Mouse (Mus musculus) heart, adult 2 months (tissue): ENCODE measurements around the gene Cep128.

ENCODE experiments used
- CTCF ChIP-seq: fragments of 200-600 bp; IDR thresholded peaks from 2 replicates; pipeline ENCODE4 v1.8.1; 2022; ENCODE audit warnings: antibody characterized with exemption, mild to moderate bottlenecking, moderate library complexity
- EP300 ChIP-seq: fragments of 200-500 bp; IDR thresholded peaks from 2 replicates; pipeline ENCODE4 v1.6.1; 2011; ENCODE audit warnings: low read depth, low read length, control low read depth; ENCODE audit not compliant: insufficient read depth
- POLR2A ChIP-seq: fragments of 200-500 bp; IDR thresholded peaks from 2 replicates; pipeline ENCODE4 v1.6.1; 2011; ENCODE audit warnings: mild to moderate bottlenecking, low read depth, low read length, control low read depth; ENCODE audit not compliant: insufficient read depth

DNA sequence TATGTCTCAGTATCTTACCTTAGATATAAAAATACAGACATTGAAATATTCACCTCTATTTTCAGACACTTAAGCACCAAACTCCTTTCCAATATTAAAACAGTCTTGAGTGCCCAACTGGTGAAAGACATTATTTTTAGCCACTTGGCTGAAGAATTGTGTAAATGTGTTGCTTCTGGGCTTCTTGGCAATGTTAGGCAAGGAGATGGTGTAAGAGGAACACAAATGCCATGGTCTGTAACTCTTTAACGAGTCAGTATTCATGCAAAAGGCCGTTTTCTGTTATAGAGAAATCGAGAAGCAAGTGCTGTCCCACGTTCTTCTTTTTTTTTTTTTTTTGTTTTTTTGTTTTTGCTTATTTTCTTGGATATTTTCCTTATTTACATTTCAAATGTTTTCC is 26.1 kb upstream of the Cep128 start:
- TF ChIP-seq POLR2A (no peak), CTCF (no peak), EP300 (no peak)
